Mouse (Mus musculus) right cerebral cortex, adult 18-20 months (tissue): ENCODE data around the gene Olfr874.
A peak's percentile ranks its signal among the peaks of the same experiment; 100 is the strongest.
"Not testable (repeated sequence)": the region's sequence is repeated elsewhere in the genome, so short reads cannot be mapped to it uniquely, and the experiment has no call there.

ENCODE experiments used
- DNase-seq: peaks from one replicate; pipeline ENCODE4 v3.0.0; 2022; ENCODE audit warnings: mixed read lengths

Olfr874 gene

GRCm38 (mm10) chr9:37744806-37745205 lies at the start of gene Olfr874:
Olfr874 (plus strand) TSS chr9:37745106.
- DNase-seq = no peak

- DNase-seq = no peak
These were observed 28.8 kb upstream of the Olfr874 start, which contains the start of gene Olfr160 for GRCm38 (mm10) chr9:37716150-37716549. Olfr160 (minus strand) TSS chr9:37716250.

- DNase-seq = no peak
These were observed 10.6 kb upstream of the Olfr874 start for GRCm38 (mm10) chr9:37734310-37734709.

GRCm38 (mm10) chr9:37750319-37751075 lies 5.6 kb downstream of the Olfr874 start:
- DNase-seq = peak; percentile 39

- DNase-seq = no peak
These were observed 6.6 kb downstream of the Olfr874 start for GRCm38 (mm10) chr9:37751467-37751866.

- DNase-seq = no peak
These were observed 7.1 kb downstream of the Olfr874 start for GRCm38 (mm10) chr9:37752006-37752405.

GRCm38 (mm10) chr9:37761728-37762127 lies 16.8 kb downstream of the Olfr874 start:
- no peak for DNase-seq

- DNase-seq = no peak
These were observed 17.6 kb downstream of the Olfr874 start for GRCm38 (mm10) chr9:37762541-37762940.

GRCm38 (mm10) chr9:37770661-37771060 lies 25.8 kb downstream of the Olfr874 start:
- DNase-seq = no peak

GRCm38 (mm10) chr9:37771759-37772158 lies 26.9 kb downstream of the Olfr874 start, which contains the start of gene Olfr875:
Olfr875 (plus strand) TSS chr9:37771857.
- no peak for DNase-seq

GRCm38 (mm10) chr9:37782766-37783260 lies 37.9 kb downstream of the Olfr874 start:
- DNase-seq = peak; percentile 5

- DNase-seq = not testable (repeated sequence)
These were observed 38.8 kb downstream of the Olfr874 start for GRCm38 (mm10) chr9:37783394-37784387.

GRCm38 (mm10) chr9:37786411-37786810 lies 41.5 kb downstream of the Olfr874 start:
- DNase-seq = no peak
